Mouse (Mus musculus): ENCODE data around the gene Pde8b.
A peak's percentile ranks its signal among the peaks of the same experiment; 100 is the strongest.

Gene Pde8b

DNA sequence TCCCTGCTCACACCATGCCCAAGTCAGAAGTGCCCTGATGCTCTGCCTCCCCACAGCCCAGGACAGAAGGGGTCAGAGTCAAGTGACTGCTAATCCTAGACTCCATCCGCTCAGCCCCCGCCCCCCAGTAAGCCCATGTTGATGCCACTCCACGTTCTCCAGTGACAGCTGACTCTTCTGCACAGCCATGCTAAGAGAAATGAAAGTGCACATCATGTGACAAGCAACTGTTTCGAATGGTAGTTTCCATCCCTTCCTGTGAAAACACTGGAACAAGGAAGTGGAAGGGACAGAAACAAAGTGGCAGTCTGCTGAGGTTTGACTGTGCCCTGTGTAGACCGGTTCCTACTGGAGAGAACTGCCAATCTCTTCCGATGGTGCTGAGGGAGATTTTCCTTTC lies 217.2 kb downstream of the Pde8b start:
- DNase-seq (ENCODE audit: extremely low read depth, insufficient read length, low spot score), result no peak

DNA sequence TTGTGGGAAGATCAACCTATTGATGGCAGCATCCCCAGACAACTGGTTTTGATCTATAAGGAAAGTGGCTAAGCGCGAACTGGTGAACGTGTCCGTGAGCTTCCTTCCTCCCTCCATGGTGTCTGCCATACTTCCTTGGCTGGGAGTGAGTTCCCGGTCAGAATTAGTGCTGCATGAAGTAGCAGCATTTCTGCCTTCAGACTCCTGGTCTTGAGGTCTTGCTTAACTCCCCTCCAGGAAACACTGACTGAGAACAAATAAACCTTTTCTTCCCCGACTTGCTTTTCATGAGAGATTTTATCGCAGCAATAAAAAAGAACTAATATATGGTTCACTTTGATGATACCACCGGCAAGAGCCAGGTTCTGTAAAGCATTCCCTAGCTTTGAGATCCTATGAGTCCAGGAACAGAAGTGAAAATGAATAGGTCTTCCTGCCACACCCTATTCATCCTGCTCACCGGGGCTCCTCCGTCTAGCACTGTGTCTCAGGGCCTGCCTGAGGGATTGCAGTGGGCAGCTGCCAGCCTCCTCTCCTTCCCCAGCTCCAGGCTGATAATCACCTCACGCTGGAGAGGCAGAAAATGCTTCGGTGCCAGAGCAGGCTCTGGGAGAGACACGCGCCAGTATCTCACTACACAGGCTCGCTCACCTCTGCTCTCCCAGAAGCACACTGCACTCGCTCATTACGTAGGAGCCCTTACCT lies 217.9 kb downstream of the Pde8b start:
- no peak for DNase-seq (ENCODE audit: extremely low read depth, insufficient read length, low spot score)

DNA sequence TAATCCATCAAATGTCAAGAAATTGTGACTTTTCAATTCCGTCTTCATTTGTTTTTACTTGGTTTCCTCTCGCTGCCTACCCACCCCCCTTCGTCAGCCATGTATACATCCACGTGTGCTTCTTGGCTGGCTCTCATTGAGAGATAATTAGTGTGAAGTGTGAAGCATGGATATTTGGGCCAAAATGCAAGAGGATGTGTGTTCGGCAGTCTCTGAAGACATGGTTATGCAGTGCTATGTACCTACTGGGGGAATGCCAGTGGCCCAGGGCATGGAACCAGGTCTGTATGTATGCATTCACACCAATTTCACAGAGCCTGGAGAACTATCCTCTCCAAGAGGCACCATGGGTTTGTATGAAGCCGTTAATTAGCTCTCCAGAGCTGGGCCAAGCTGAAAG lies 219.3 kb downstream of the Pde8b start:
- no peak for DNase-seq (ENCODE audit: extremely low read depth, insufficient read length, low spot score)

DNA sequence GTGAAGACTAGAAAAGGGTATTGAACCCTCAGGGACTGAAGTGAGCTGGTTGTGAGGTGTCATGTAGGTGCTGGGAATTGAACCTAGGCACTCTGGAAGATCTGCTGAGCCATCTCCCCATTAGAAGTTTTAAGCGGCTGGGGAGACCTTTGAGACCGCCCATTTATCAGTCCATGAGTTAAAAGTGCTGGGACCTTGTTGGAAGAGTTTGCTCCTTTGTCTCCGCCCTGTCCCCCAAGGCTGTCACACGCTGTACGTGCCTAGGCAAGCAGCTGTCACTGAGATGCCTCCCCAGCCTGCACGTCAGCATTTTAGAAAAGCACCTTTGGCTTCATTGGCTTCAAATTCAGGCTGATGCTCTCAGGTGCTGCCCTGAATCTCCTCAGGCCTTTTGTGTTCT lies 229.9 kb downstream of the Pde8b start:
- no peak for DNase-seq (ENCODE audit: extremely low read depth, insufficient read length, low spot score)

DNA sequence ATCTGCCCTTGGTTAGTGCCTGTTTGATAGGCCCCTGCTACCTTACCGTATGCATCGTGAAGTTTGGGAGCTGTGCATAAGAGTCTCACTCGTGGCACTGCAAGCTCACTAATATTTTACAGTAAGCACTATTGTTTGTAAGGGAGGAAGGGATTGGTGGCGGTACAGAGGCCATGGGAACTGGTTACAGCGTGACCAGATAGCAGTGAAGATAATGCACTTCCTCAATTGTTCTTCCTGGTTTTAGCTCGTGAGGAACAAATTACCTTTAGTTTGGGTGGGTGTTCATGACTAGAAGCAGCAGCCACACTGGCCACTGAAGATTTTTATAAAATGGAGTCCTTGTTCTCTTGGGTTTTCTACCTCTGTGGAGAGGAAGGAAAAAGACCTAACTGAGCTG lies 230.8 kb downstream of the Pde8b start:
- DNase-seq (ENCODE audit: extremely low read depth, insufficient read length, low spot score), result no peak

DNA sequence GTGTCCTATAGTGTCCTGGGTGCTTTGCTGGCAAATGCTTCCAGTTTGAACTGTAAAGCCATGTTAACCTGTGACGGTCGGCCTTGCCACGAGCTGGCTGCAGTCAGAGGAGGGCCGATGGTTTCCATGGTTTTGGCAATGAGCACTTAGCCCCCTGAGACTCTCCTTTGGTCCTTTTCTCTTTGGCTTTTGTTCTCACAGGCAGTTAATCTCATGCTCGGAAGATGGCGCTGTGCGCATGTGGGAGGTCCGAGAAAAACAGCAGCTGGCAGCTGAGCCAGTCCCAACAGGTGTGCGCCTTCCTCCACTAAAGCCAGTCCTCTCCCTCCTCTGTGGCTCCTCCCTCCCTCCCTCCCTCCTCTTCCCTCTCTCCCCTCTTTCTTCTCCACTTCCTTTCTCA lies 232.2 kb downstream of the Pde8b start:
- no peak for DNase-seq (ENCODE audit: extremely low read depth, insufficient read length, low spot score)

DNA sequence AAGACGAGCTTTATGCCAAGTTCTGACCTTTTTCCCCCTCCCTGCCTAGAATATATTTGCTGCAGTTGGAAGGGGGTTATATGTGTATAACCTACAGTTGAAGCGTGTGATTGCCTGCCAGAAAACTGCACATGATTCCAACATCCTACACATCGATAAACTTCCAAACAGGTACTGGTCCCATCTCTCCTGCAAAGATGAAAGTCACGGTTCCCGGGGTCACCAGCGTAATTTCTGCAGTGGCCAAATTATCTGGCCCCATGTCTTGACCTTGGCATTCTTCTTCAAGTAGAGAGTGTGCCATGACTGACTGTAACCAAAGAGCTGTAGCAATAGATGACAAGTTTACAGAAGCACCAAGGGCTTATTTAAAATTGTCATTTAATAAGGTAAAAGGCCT lies 232.9 kb downstream of the Pde8b start:
- no peak for DNase-seq (ENCODE audit: extremely low read depth, insufficient read length, low spot score)

DNA sequence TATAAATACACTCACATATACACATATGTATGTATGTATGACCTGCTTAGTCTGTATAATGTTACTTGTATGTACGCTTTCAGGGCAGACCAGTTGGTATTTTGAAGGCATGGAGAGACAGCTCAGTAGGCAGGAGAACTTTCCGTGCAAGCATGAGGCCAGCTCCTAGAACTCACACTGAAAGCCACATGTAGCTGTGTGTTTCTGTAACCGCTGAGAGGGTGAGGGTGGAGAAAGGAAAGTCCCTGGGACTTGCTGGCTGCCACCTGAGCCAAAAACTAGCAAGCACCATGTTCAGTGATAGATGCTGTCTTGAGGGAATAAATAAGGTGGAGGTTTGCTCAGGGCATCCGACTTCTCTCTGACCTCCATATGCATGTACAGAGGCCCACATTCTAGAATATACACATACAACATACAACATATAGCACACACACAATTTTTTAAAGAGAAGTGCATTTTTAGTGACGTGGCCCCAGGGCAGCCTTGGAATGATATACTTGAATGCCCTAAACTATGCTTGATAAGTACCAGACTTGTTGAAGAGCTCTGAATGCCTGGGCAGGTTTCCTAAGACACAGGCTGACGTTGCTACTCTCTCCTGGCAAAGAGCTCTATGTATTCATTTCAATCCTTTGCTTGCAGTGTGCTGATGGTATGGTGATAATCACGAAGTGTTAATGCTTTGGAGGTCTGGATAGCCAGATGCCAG lies 238.4 kb downstream of the Pde8b start:
- no peak for DNase-seq (ENCODE audit: extremely low read depth, insufficient read length, low spot score)

DNA sequence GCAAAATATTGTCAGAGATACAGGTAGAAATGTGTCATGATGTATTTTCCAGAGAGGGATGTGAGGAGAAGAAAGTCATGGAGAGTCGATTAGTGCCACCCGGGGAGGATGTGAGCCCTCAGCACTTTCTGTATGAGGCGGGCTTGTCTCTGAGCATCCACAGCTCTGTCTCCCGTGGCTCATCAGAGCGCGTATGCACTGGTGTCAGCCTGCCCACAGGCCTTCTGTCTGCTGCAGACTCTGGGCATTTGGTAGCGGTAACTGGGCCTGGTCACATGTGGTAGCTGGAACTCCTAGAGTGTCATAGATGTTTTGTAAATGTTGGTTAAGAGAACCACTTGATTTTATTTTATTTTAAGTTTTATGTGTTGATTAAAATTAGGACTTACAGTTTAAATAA lies 240.9 kb downstream of the Pde8b start:
- DNase-seq (ENCODE audit: extremely low read depth, insufficient read length, low spot score), result no peak

DNA sequence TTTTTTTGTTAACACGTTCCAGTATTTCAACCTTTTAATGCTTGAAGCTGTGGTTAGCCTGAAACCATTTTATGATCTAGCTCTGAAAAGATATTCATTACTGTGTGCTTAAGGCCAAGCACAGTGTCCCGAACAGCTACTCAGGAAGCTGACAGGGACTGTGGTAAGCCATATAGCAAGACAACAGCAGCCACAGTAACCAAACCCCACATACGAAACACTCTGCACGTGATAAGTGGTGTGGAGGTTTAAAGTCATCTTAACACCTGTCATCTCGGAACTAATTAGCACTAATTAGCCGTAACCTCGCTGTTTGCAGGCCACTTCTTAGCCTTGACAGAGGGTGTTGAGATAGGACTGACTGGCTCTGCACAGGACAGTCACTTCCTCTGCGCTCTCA lies 242.9 kb downstream of the Pde8b start:
- no peak for DNase-seq (ENCODE audit: extremely low read depth, insufficient read length, low spot score)

DNA sequence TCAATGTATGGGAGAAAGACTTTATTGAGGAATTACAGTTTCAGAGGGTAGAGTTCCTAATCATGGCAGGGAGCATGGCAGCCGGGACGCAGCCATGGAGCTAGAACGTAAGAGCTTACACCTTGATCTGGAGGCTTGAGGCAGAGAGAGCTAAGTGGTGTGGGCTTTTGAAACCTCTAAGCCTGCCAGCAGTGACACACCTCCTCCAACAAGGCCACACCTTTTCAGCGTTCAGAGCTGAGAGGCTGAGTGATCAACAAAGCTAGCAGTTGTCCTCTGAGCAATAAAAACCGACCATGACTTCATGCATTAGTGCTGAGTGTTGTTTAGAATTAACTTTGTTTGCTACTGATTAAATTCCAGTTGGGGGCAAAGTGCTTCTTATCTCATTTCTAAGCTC lies 259.6 kb downstream of the Pde8b start:
- no peak for DNase-seq (ENCODE audit: extremely low read depth, insufficient read length, low spot score)

DNA sequence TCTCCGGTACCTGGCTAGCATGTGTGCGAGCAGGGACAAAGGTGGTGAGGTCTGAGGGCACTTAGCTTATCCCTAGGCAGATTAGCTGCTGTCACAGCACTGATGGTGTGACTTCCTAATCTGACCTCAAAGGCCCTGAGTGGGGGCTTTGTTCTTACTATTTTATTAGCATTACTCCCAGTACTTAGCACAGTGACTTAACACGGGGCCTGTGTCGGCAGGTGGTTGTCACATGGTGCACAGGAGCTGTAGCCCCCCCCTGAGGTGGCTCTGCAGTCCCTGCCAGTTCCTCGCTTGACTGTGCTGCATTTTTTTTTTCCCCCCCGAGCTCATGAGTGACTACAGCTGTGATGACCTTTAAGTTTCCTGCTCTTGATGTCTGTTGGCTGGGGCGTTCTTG lies 271.1 kb downstream of the Pde8b start:
- DNase-seq (ENCODE audit: extremely low read depth, insufficient read length, low spot score), result no peak

DNA sequence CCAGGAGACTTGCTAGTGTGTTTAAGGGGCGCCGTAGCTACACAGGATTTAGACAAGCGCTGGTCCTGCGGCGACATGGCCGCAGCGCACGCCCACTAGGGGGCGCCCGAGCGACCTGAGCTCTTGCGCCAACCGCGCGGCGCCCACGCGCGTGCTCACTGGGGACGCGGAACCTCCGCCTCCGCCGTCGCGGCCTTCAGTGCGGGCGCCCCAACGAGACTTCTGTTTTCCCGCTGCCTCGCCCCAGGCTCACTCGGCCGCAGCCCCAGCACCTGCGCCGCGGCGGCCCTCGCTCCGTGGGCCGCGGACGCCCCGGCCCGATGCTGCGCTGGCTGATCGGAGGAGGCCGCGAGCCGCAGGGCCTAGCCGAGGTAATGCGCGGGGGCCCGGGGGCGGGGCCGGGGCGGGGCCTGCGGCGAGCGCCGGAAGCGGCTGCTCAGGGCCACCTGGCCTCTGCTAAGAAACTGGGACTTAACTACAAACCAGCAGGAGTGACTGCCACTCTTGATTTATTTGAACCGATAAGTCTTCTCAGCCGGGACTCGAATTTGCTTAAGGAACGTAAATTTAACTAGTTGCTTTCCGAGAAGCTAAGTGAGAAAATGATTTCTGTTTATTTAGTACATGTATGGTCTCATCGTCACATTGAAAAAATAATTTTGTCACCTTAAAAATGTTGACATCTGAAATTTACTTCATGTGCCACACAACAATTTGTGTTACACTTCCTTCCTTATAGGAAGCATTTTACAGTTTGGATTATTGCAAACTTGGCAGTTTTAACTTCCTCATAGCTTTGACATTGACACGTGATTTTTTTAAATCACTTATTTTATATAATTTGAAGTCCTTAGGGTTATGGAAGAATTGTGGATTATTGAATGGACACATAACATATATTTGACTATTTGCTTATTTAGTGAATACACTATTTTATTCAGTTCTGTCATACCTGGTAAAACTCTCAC lies 273.6 kb downstream of the Pde8b start, which contains the start of gene Wdr41:
TSS of gene Wdr41 (plus strand) at position 126 of the 968 bp plus-strand sequence.
- peak; percentile 92 for DNase-seq (ENCODE audit: extremely low read depth, insufficient read length, low spot score)

DNA sequence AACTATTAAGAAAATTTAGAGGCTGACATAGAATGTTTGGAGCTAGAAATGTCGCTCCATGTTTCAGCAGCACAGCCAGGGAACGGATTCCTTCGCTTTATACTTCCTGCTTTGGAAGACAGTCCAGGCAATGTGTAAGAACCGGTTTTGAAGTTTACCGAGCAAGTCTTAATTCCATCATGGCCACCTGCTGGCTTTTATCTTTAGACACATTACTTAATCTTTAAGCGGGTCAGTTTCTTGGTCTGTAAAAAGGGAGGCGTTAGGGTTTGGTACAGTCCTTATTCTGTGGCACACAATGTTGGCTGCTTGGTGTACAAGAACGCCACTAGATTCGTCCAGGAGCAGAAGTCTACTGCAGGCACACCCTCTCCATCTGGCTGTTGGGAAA lies 274.3 kb downstream of the Pde8b start:
- no peak for DNase-seq (ENCODE audit: extremely low read depth, insufficient read length, low spot score)

Data from 3134 (cell line).